Mouse (Mus musculus): ENCODE measurements around the gene Arhgap44. TPM values are rescaled to one million over a fixed set of nuclear protein-coding genes. Genes with fewer than 3 reads are reported as not detected.

Arhgap44 gene
- polyA plus RNA-seq, 1 experiment = 7.8 TPM

- no peaks in the 10 kb centered on the region for H3K79me3 ChIP-seq (ENCODE audit: low read depth)
- no peak overlapping the region for H3ac ChIP-seq (ENCODE audit: control insufficient read depth, insufficient read length, low read depth)
- no peaks in the 10 kb centered on the region for H3K27me3 ChIP-seq (ENCODE audit: control insufficient read depth, insufficient read depth, insufficient read length)
- no peak for TF ChIP-seq CTCF (IDR thresholded peaks at IDR 0.05; ENCODE audit: control insufficient read depth, insufficient read depth, insufficient read length)
- TF ChIP-seq CEBPB (IDR thresholded peaks at IDR 0.05; ENCODE audit: low read depth) = no peak
- no peak for TF ChIP-seq MAX (IDR thresholded peaks at IDR 0.05)
- TF ChIP-seq USF1 (IDR thresholded peaks at IDR 0.05; ENCODE audit: low read depth) = no peak
- no peak for TF ChIP-seq MYOG (IDR thresholded peaks at IDR 0.05; ENCODE audit: control insufficient read depth, extremely low read depth, insufficient read length)
- TF ChIP-seq MYOD1 (IDR thresholded peaks at IDR 0.05; ENCODE audit: control insufficient read depth, insufficient read length, low read depth) = no peak
- no peak for TF ChIP-seq FOSL1 (IDR thresholded peaks at IDR 0.05; ENCODE audit: insufficient read depth, low read length, poor library complexity, severe bottlenecking)
- no peaks in the 10 kb centered on the region for H3K36me3 ChIP-seq (ENCODE audit: control insufficient read depth, insufficient read depth)
- H3K4me3 ChIP-seq (ENCODE audit: insufficient read depth, poor library complexity, severe bottlenecking) = no peak overlapping the region
- H3K79me2 ChIP-seq (ENCODE audit: control insufficient read depth, insufficient read depth) = no peaks in the 10 kb centered on the region
Measured at GRCm38 (mm10) chr11:65107151-65107550, 55.6 kb downstream of the Arhgap44 start.

DNA sequence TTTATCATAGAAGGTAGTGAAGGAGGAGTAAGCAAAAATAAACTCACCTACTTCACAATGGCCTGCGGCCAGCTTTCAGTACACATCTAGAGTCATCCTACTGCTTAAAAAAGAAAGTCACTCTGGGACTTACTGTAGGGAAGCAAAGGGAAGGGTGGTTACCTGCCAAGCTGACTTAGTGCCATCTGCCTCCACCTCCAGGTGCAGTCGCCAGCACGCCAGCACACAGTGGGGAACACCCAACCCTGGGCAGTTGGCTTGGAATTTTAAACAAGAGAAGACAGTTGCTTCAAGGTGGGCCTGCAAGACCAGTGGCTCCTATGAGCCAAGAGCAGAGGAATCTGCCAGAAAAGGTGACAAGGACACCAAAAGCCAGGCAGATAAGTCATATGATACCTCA is 58.7 kb downstream of the Arhgap44 start:
- Histone ChIP-seq H3K79me3 (ENCODE audit: low read depth) (no peaks in the 10 kb centered on the region), H3K36me3 (ENCODE audit: control insufficient read depth, insufficient read depth) (no peaks in the 10 kb centered on the region), H3ac (ENCODE audit: control insufficient read depth, insufficient read length, low read depth) (no peak overlapping the region), H3K79me2 (ENCODE audit: control insufficient read depth, insufficient read depth) (no peaks in the 10 kb centered on the region), H3K4me3 (ENCODE audit: insufficient read depth, poor library complexity, severe bottlenecking) (no peak overlapping the region), H3K27me3 (ENCODE audit: control insufficient read depth, insufficient read depth, insufficient read length) (no peaks in the 10 kb centered on the region)
- TF ChIP-seq MYOG (IDR thresholded peaks at IDR 0.05; ENCODE audit: control insufficient read depth, extremely low read depth, insufficient read length) (no peak), USF1 (IDR thresholded peaks at IDR 0.05; ENCODE audit: low read depth) (no peak), CTCF (IDR thresholded peaks at IDR 0.05; ENCODE audit: control insufficient read depth, insufficient read depth, insufficient read length) (no peak), MYOD1 (IDR thresholded peaks at IDR 0.05; ENCODE audit: control insufficient read depth, insufficient read length, low read depth) (no peak), MAX (IDR thresholded peaks at IDR 0.05) (no peak), CEBPB (IDR thresholded peaks at IDR 0.05; ENCODE audit: low read depth) (no peak), FOSL1 (IDR thresholded peaks at IDR 0.05; ENCODE audit: insufficient read depth, low read length, poor library complexity, severe bottlenecking) (no peak)

GRCm38 (mm10) chr11:65101206-65101605 is 61.6 kb downstream of the Arhgap44 start:
- Histone ChIP-seq H3K27me3 (ENCODE audit: control insufficient read depth, insufficient read depth, insufficient read length) (no peaks in the 10 kb centered on the region), H3ac (ENCODE audit: control insufficient read depth, insufficient read length, low read depth) (no peak overlapping the region), H3K4me3 (ENCODE audit: insufficient read depth, poor library complexity, severe bottlenecking) (no peak overlapping the region)

DNA sequence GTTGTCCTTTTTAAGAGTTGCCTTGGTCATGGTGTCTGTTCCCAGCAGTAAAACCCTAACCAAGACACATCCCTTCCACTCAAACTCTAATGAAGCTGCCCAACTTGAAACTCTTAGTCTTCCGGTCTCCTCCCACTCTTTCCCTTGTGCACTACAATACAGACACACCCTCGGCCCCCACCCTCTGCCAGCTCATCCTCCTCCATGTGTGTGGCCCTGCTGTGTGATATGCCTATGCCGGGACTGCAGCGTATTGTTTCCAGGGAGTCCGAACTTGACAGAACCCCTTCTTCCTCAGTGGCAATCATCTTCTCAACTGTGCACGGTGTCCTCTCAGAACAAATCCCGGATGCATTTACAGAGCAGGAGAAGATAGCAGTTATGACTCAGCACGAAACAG is 62.7 kb downstream of the Arhgap44 start:
- no peak overlapping the region for H3ac ChIP-seq (ENCODE audit: control insufficient read depth, insufficient read length, low read depth)
- H3K27me3 ChIP-seq (ENCODE audit: control insufficient read depth, insufficient read depth, insufficient read length) = no peaks in the 10 kb centered on the region
- H3K79me2 ChIP-seq (ENCODE audit: control insufficient read depth, insufficient read depth) = no peaks in the 10 kb centered on the region
- H3K36me3 ChIP-seq (ENCODE audit: control insufficient read depth, insufficient read depth) = no peaks in the 10 kb centered on the region
- no peaks in the 10 kb centered on the region for H3K79me3 ChIP-seq (ENCODE audit: low read depth)
- TF ChIP-seq CTCF (IDR thresholded peaks at IDR 0.05; ENCODE audit: control insufficient read depth, insufficient read depth, insufficient read length) = no peak
- H3K4me3 ChIP-seq (ENCODE audit: insufficient read depth, poor library complexity, severe bottlenecking) = no peak overlapping the region

More at GRCm38 (mm10) chr11:65101206-65101605, 61.6 kb downstream of the Arhgap44 start:
- TF ChIP-seq USF1 (IDR thresholded peaks at IDR 0.05; ENCODE audit: low read depth) (no peak), CTCF (IDR thresholded peaks at IDR 0.05; ENCODE audit: control insufficient read depth, insufficient read depth, insufficient read length) (no peak), MAX (IDR thresholded peaks at IDR 0.05) (no peak), MYOG (IDR thresholded peaks at IDR 0.05; ENCODE audit: control insufficient read depth, extremely low read depth, insufficient read length) (no peak), MYOD1 (IDR thresholded peaks at IDR 0.05; ENCODE audit: control insufficient read depth, insufficient read length, low read depth) (no peak), FOSL1 (IDR thresholded peaks at IDR 0.05; ENCODE audit: insufficient read depth, low read length, poor library complexity, severe bottlenecking) (no peak), CEBPB (IDR thresholded peaks at IDR 0.05; ENCODE audit: low read depth) (no peak)
- H3K79me3 ChIP-seq (ENCODE audit: low read depth) = no peaks in the 10 kb centered on the region
- no peaks in the 10 kb centered on the region for H3K79me2 ChIP-seq (ENCODE audit: control insufficient read depth, insufficient read depth)
- H3K36me3 ChIP-seq (ENCODE audit: control insufficient read depth, insufficient read depth) = no peaks in the 10 kb centered on the region

GRCm38 (mm10) chr11:65097526-65098070 is 65.2 kb downstream of the Arhgap44 start:
- Histone ChIP-seq H3K4me3 (ENCODE audit: insufficient read depth, poor library complexity, severe bottlenecking) (no peak overlapping the region), H3K79me2 (ENCODE audit: control insufficient read depth, insufficient read depth) (no peaks in the 10 kb centered on the region), H3K79me3 (ENCODE audit: low read depth) (no peaks in the 10 kb centered on the region), H3K36me3 (ENCODE audit: control insufficient read depth, insufficient read depth) (no peaks in the 10 kb centered on the region), H3K27me3 (ENCODE audit: control insufficient read depth, insufficient read depth, insufficient read length) (no peaks in the 10 kb centered on the region), H3ac (ENCODE audit: control insufficient read depth, insufficient read length, low read depth) (no peak overlapping the region)
- TF ChIP-seq MYOG (IDR thresholded peaks at IDR 0.05; ENCODE audit: control insufficient read depth, extremely low read depth, insufficient read length) = no peak
- no peak for TF ChIP-seq USF1 (IDR thresholded peaks at IDR 0.05; ENCODE audit: low read depth)
- no peak for TF ChIP-seq MAX (IDR thresholded peaks at IDR 0.05)
- TF ChIP-seq CEBPB (IDR thresholded peaks at IDR 0.05; ENCODE audit: low read depth) = no peak
- no peak for TF ChIP-seq FOSL1 (IDR thresholded peaks at IDR 0.05; ENCODE audit: insufficient read depth, low read length, poor library complexity, severe bottlenecking)
- no peak for TF ChIP-seq CTCF (IDR thresholded peaks at IDR 0.05; ENCODE audit: control insufficient read depth, insufficient read depth, insufficient read length)
- TF ChIP-seq MYOD1 (IDR thresholded peaks at IDR 0.05; ENCODE audit: control insufficient read depth, insufficient read length, low read depth) = no peak

DNA sequence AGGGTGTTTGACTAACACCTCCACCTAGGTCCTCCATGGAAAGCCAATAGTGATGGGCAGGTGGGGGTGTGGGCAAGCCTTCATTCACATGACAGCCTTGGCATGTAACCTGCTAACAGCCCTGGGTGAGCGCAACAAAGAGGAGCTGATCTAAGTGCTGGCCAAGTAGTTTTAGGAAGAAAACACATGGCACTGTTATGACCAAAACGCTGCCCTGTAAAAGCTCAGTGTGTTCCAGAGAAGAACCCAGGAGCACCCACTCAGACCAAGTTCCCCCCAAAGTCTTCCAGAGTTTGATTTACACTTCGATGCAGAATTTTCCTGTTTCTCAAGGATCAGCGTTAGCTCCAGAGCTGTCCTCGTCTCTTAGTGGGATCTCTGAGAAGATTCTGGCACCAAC is 65.9 kb downstream of the Arhgap44 start:
- Histone ChIP-seq H3K79me2 (ENCODE audit: control insufficient read depth, insufficient read depth) (no peaks in the 10 kb centered on the region), H3K79me3 (ENCODE audit: low read depth) (no peaks in the 10 kb centered on the region), H3ac (ENCODE audit: control insufficient read depth, insufficient read length, low read depth) (no peak overlapping the region), H3K27me3 (ENCODE audit: control insufficient read depth, insufficient read depth, insufficient read length) (no peaks in the 10 kb centered on the region), H3K4me3 (ENCODE audit: insufficient read depth, poor library complexity, severe bottlenecking) (no peak overlapping the region), H3K36me3 (ENCODE audit: control insufficient read depth, insufficient read depth) (no peaks in the 10 kb centered on the region)
- no peak for TF ChIP-seq MYOG (IDR thresholded peaks at IDR 0.05; ENCODE audit: control insufficient read depth, extremely low read depth, insufficient read length)
- TF ChIP-seq USF1 (IDR thresholded peaks at IDR 0.05; ENCODE audit: low read depth) = no peak
- no peak for TF ChIP-seq CEBPB (IDR thresholded peaks at IDR 0.05; ENCODE audit: low read depth)
- no peak for TF ChIP-seq CTCF (IDR thresholded peaks at IDR 0.05; ENCODE audit: control insufficient read depth, insufficient read depth, insufficient read length)
- TF ChIP-seq MYOD1 (IDR thresholded peaks at IDR 0.05; ENCODE audit: control insufficient read depth, insufficient read length, low read depth) = no peak
- no peak for TF ChIP-seq MAX (IDR thresholded peaks at IDR 0.05)
